Mouse (Mus musculus): Measurements from ENCODE around the gene Dpep2nb.

The Dpep2nb gene

DNA sequence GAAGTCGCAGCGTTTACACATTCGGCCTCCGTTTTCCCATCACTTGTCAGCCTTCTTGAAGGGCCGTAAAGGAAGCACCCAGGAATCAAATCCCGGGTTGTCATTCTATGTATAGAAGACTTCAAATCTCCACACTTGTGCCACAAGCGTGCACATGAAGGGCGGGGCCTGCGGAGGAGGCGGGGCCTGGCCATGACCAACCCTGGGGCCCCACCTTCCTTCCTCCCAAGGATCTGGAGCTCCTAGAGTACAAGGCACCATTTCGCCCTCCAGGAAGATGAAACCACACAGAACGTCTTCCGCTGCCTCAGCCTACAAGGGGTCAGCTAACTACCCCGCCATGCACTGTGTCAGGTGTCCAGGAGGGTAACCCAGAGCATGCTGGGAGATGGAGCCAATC, 44.7 kb downstream of the Dpep2nb start:
- no peak for DNase-seq (ENCODE audit: low read depth, low spot score)

DNA sequence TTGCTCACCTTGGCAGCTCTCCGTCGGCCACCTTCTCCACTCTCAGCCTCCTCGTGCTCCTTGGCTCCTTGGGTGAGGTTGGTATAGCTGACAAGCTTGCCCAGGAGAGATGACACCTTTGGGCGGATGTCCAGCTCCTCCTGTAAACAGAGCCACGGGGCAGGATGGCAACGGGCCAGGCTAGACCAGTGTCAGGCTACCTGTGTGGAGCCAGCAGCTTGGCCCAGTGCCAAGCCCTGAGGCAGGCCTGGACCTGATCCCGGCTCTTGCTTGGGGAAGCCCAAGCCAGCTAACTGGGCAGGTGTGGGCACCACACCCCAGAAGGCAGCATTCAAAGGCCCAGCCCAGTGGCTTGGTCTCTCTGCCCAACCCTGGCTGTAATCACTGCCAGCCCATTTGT, 46.4 kb downstream of the Dpep2nb start:
- DNase-seq (ENCODE audit: low read depth, low spot score), result no peak

DNA sequence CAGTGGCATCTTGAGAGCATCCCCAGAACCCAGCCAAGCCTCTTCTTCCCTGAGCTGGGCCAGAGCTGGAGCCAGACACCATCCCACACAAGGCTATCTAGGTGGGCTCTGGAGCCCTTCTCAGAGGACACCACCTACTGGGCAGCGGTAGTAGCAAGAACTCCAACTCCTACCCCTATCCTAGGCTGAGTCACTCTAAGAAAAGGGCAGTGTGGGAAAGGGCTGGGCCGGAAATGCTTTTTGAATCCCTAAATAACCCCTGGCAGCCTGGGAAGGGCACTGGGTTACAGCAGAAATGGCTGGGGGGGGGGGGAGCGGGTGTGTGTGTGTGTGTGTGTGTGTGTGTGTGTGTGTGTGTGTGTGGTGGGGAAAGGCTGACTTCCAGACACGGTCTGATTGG, 48.0 kb downstream of the Dpep2nb start:
- no peak for DNase-seq (ENCODE audit: low read depth, low spot score)

DNA sequence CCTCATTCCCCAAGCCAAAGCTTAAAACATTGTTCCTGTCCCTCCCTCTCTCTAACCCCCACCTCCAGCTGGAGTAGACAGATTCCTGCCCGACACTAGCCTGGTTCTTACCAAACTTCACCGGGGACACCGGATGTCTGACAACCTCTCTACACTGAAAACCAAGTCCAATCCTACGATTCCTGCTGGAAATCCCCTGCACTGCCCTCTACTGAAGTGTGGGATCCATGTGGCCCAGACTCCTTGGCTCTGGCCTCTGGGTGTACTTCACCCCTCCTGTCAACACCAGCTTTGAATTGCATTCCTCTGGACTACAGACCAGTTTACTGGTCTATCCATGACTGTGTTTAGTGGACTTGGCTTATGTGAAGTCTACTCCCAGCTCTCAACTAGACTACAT, 49.2 kb downstream of the Dpep2nb start:
- no peak for DNase-seq (ENCODE audit: low read depth, low spot score)

DNA sequence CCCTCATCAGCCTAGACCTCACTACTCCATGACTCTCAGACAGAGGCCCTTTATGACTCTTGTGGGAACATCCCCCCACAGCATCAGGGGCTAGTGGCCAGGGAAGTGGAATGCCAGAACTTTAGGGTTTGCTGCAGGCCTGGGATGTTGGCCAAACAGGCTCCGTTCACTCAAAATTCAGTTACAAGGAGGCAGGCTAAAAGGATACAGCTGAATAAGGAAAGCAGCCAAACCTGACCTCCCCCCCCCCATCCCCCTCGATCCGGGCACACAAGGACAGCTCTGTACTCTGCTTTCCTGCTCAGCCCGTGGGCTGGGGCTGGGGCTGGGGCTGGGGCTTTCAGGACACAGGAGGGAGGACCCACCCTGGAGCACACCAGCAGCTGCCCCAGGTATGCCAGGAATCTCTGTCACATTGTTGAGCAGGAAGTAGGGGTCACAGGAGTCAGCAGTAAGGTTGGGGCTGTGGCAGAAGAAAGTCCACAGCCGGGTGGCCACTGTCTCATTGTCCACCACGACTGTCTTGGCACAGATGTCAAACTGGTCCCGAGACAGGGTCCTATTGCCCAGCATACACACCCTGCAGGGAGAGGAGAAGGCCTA, 54.6 kb downstream of the Dpep2nb start:
- no peak for DNase-seq (ENCODE audit: low read depth, low spot score)

DNA sequence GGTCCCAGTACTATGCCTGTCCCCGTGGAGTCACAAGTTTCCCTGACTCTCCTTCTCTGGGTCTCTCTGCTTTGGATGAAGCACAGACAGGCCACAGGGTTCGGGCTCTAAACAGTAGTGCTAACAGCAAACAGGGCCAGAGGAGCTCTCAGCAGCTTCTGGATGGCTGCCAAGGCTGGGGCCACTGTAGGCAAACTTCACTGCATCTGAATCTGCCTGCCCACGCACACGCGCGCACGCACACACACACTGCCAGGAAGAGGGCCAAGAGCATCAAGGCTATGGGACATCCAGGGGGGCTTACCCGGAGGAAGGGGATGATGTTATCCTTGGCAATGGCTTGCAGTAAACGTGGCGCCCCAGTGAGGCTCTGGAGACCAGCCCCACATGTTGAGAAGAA, 56.4 kb downstream of the Dpep2nb start:
- no peak for DNase-seq (ENCODE audit: low read depth, low spot score)

Data from ES-CJ7 (cell line).